Mouse (Mus musculus) lung, postnatal 0 days (tissue): ENCODE data around the gene Ifrd2. TPM values are rescaled to one million over a fixed set of nuclear protein-coding genes. Genes with fewer than 3 reads are reported as not detected.

Experiments
- ATAC-seq: fragments of 200-750 bp; cut with Nextera tagmentation; 2 replicates; pipeline ENCODE4 v1.8.0; 2017; ENCODE audit warnings: moderate library complexity
- DNase-seq: peaks from one replicate; pipeline ENCODE4 v3.0.0-alpha.2; 2016; ENCODE audit warnings: low spot score
- H3K27ac ChIP-seq: fragments of 300-500 bp; sonication (generic); 2 replicates; pipeline ENCODE4 v1.5.1; 2014; ENCODE audit warnings: antibody characterized with exemption, mild to moderate bottlenecking, low read length, mixed read lengths
- H3K27me3 ChIP-seq: fragments of 300-500 bp; sonication (generic); replicated peaks from 2 replicates; pipeline ENCODE4 v1.6.1; 2014; ENCODE audit warnings: low read length, mixed read lengths; ENCODE audit not compliant: insufficient read depth
- H3K36me3 ChIP-seq: fragments of 300-500 bp; sonication (generic); 2 replicates; pipeline ENCODE4 v1.6.1; 2014; ENCODE audit warnings: low read length, mixed read lengths; ENCODE audit not compliant: insufficient read depth
- H3K4me1 ChIP-seq: fragments of 300-500 bp; sonication (generic); 2 replicates; pipeline ENCODE4 v1.6.1; 2014; ENCODE audit warnings: antibody characterized with exemption, low read depth, low read length, mixed read lengths; ENCODE audit not compliant: insufficient read depth
- H3K4me2 ChIP-seq: fragments of 300-500 bp; sonication (generic); replicated peaks from 2 replicates; pipeline ENCODE4 v1.6.1; 2014; ENCODE audit warnings: low read depth, mild to moderate bottlenecking, low read length, moderate library complexity, mixed read lengths
- H3K4me3 ChIP-seq: fragments of 300-500 bp; sonication (generic); 2 replicates; pipeline ENCODE4 v1.5.1; 2014; ENCODE audit warnings: low read depth, low read length
- H3K9ac ChIP-seq: fragments of 300-500 bp; sonication (generic); replicated peaks from 2 replicates; pipeline ENCODE4 v1.6.1; 2014; ENCODE audit warnings: low read depth, mild to moderate bottlenecking
- H3K9me3 ChIP-seq: fragments of 300-500 bp; sonication (generic); 2 replicates; pipeline ENCODE4 v1.6.1; 2016; ENCODE audit warnings: low read length, mixed read lengths
- CTCF ChIP-seq: IDR thresholded peaks from 2 replicates; pipeline ENCODE4 v1.5.1; 2016; ENCODE audit warnings: antibody characterized with exemption, mild to moderate bottlenecking
- EP300 ChIP-seq: IDR thresholded peaks from 2 replicates; pipeline ENCODE4 v1.6.1; 2016; ENCODE audit warnings: antibody characterized with exemption, mild to moderate bottlenecking, control low read depth
- WGBS: fragments of 180-500 bp; shearing (Covaris S2); extraction: QIAGEN DNeasy Blood & Tissue Kit; methylation state at CpG from one replicate; pipeline ENCODE4 v1.1.7; 2014; 5-methylcytosine and 5-hydroxymethylcytosine counted together
- polyA plus RNA-seq: library from polyadenylated mRNA; unstranded; fragments of >200 nt; fragmentation: Nextera tagmentation; extraction: Ambion mirVana; gene quantifications from 2 replicates; pipeline ENCODE4 v1.2.1, GENCODE M21; 2015

Gene Ifrd2
- polyA plus RNA-seq, 1 experiment from 2014 or later = 24.1 TPM

DNA sequence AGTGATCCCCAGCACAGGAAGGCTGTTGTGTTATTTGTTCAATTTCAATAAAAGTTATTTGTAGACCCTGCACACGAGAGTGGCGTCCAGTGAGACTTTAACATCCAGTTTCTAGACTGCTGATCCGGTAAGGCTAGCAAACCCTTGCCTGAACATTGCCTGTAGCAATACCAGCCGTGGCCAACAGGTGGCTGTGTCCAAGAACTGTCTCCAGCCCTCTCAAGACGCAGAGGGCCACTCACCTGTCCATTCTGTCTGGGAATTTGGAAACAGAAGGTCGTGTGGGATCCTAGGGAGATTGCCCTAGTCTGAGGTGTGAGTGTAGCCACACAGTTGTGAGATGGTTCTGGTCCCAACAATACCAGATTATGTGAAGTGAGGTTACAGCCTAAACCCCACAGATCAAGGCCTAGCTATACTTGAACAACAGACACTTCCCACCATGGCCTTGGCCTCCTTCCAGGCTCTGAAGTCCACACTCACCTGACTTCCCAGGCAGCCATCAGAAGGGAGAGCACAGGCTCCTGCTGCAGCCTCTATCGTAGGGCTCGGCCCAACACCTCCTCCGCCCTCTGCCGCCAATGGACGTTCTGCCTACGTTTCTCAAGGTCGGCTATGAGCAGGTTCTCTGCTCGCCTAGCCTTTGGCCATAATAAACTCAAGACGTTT is 21.3 kb upstream of the Ifrd2 start:
- WGBS = 42% methylated on average over 15 of the region's 15 CpGs
- no peaks in the 10 kb centered on the region for H3K9me3 ChIP-seq
- no peaks in the 10 kb centered on the region for H3K27me3 ChIP-seq
- ATAC-seq (peak; percentile 11; the same call in 1 of the 2 replicates), DNase-seq (peak; percentile 78)
- peaks cover 21% of the 10 kb centered on the region; the same call in 1 of the 2 replicates for H3K4me1 ChIP-seq
- no peak for TF ChIP-seq EP300
- TF ChIP-seq CTCF = peak; percentile 94
- H3K27ac ChIP-seq = peak overlapping the region; percentile 92
- peaks cover 5% of the 10 kb centered on the region; the same call in 1 of the 2 replicates for H3K36me3 ChIP-seq
- H3K4me3 ChIP-seq = no peak overlapping the region; the same call in 1 of the 2 replicates
- peak overlapping the region; percentile 32 for H3K4me2 ChIP-seq
- H3K9ac ChIP-seq = 0 out of 2 replicates have a peak overlapping the region, but pooled peaks have one; percentile 30

DNA sequence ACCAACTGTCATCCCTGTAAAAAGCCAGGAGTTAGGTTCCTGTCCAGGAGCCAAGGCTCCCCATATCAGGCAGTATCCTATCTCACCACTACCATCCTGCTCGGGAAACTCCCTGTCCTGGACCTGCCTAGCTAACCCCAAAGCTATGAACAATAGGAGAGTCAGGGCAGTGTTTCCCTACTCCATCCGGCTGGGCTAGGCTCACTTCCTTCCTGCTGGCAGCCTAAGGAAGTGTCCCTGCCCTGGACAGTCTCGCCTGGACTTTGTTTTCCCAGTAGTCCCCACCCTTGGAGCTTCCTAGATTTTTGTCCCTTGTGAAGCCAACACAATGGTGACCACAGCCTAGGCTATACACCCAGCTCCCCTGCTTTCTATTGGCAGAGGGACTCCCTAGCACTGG is 20.6 kb upstream of the Ifrd2 start:
- Histone ChIP-seq H3K4me2 (peak overlapping the region; percentile 32), H3K27ac (peak overlapping the region; percentile 92), H3K9ac (0 out of 2 replicates have a peak overlapping the region, but pooled peaks have one; percentile 30), H3K9me3 (no peaks in the 10 kb centered on the region), H3K36me3 (peaks cover under 1% of the 10 kb centered on the region; the same call in 1 of the 2 replicates), H3K4me3 (no peak overlapping the region), H3K27me3 (no peaks in the 10 kb centered on the region), H3K4me1 (peaks cover 21% of the 10 kb centered on the region; the same call in 1 of the 2 replicates)
- peak; percentile 83 for DNase-seq
- peak; percentile 60 for ATAC-seq
- TF ChIP-seq EP300 = peak; percentile 97
- peak; percentile 50 for TF ChIP-seq CTCF
- 40% methylated on average over 3 of the region's 3 CpGs for WGBS

DNA sequence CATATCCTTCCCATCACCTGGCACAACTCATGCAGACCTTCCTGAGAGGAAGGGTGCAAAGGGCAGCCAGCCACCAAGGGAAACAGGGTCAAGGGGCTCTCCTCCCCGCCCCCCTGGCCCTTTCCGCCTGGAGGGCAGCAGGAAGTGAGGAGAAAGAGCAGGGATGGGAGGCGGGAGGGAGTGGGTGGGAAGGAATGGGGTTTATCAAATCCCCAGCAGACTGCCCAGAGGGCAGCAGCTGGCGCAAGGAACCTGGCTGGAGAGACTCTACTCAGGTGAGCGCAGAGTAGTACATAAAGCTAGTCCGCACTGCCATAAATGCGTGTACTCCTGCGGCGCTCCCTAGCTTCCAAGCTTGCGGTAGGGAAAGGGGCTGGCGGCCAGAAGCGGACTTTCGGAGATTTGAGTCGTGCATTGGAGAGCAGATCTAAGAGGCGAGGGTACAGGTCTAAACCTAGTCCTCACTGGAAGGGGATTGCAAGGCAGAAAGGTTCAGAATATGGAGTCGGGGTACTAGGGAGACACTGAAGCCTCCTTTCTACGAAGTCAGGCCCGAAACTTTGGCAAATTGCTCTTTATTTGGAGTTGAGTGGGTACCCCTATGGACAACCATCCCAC is 19.6 kb upstream of the Ifrd2 start, which contains the start of gene Hyal2:
Gene Hyal2, plus strand, starts transcription at position 244 of the 618 bp plus-strand sequence.
- Histone ChIP-seq H3K4me1 (peaks cover 18% of the 10 kb centered on the region; the same call in 1 of the 2 replicates), H3K4me2 (peak within 1 kb of the TSS; percentile 70), H3K27ac (peak within 1 kb of the TSS; percentile 92), H3K27me3 (no peaks in the 10 kb centered on the region), H3K36me3 (peaks cover 8% of the 10 kb centered on the region; the same call in 1 of the 2 replicates), H3K9me3 (no peaks in the 10 kb centered on the region), H3K9ac (peak within 1 kb of the TSS; percentile 41), H3K4me3 (peak within 1 kb of the TSS; percentile 63)
- ATAC-seq = no peak
- TF ChIP-seq CTCF (peak; percentile 3; the same call in 1 of the 2 replicates), EP300 (no peak)
- 7% methylated on average over 18 of the region's 18 CpGs for WGBS
- peak; percentile 58 for DNase-seq

DNA sequence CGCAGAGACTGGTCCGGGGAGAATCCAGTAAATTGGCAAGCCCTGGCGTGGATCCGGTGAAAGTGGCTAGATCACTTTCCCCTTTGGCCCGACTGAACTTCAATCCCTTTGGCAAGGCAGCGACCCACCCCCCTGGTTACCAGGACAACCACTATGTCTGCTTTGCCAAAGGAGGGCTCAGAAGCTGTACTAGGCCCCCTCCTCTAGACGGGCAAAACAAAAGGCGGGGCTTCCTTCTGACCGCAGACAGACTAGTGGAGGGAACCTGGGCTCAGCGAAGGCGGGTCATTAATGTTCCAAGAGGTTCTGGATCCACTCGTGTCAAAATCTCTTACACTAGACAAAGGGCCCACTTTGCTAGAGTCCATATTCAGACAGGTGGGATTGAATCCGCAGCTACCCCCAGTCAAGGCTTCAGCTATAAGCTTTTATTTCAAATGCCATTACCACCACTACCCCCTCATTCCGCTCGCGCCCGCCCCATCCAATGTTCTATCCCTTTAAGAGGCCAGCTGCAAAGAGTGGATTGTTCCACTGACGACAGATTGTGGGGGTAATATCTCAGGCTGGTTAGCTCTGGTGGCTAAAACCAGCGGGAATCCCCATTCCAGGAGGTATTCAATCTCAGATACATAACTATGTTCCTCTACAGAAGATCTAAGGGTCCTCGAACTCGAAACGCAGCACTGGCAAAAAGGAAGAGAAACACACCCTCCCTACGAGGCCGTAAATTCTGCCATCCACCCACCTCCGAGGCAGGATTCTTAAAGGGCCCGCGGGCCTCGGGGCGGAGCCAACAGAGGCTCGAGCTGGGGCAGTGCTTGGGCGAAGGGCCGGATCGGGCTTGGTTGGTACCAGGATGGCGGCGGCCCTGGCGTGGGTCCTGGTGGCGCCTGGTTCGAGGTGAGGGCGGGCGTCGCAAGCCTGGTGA is 18.8 kb upstream of the Ifrd2 start:
- Histone ChIP-seq H3K4me1 (peaks cover 17% of the 10 kb centered on the region; the same call in 1 of the 2 replicates), H3K4me3 (peak overlapping the region; percentile 63), H3K4me2 (peak overlapping the region; percentile 70), H3K27me3 (no peaks in the 10 kb centered on the region), H3K9ac (peak overlapping the region; percentile 41), H3K36me3 (peaks cover 8% of the 10 kb centered on the region; the same call in 1 of the 2 replicates), H3K9me3 (no peaks in the 10 kb centered on the region), H3K27ac (peak overlapping the region; percentile 92)
- WGBS = under 1% methylated on average over 41 of the region's 41 CpGs
- DNase-seq (peak; percentile 95), ATAC-seq (peak; percentile 68)
- TF ChIP-seq EP300 (peak; percentile 69), CTCF (no peak)

DNA sequence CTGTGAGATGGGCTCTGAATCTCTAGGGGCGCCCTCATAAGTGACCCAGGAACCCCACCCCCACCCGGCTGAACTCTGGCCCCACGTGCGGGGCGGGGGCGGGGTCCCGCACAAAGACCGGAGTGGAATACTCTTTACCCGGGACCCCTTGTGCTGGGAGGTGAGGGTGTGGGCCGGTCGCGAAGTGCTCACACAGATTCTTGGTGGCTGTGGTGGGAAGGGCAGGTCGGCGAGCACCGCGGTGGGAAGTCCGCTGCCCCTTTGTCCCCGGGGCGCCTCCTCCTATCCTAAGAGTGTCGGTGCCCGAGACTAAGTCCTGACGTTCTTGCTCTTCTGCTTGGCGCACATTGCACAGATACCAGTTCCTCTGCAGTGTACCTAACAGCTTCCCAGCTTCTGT is 18.2 kb upstream of the Ifrd2 start:
- no peak for TF ChIP-seq CTCF

More for the DNA sequence above, 18.2 kb upstream of the Ifrd2 start:
- Histone ChIP-seq H3K36me3 (peaks cover 8% of the 10 kb centered on the region; the same call in 1 of the 2 replicates), H3K4me3 (peak overlapping the region; percentile 63), H3K4me1 (peaks cover 11% of the 10 kb centered on the region; the same call in 1 of the 2 replicates), H3K9me3 (no peaks in the 10 kb centered on the region), H3K27ac (peak overlapping the region; percentile 92), H3K27me3 (no peaks in the 10 kb centered on the region), H3K4me2 (peak overlapping the region; percentile 70), H3K9ac (peak overlapping the region; percentile 41)
- DNase-seq = peak; percentile 53
- WGBS = 1% methylated on average over 22 of the region's 23 CpGs
- peak; percentile 3 for ATAC-seq
